Mouse (Mus musculus) CD4-positive, CD25-positive, alpha-beta regulatory T cell, adult 4 months (primary cell): ENCODE measurements at regions not wholly inside any gene's neighbourhood (a gene's known extent, or its start where the extent isn't known, plus 50 kb on each side); places are given as distances from the start of the nearest gene placed in this dataset.

Source experiments
- ATAC-seq: one replicate; pipeline ENCODE4 v1.8.0; 2017

DNA sequence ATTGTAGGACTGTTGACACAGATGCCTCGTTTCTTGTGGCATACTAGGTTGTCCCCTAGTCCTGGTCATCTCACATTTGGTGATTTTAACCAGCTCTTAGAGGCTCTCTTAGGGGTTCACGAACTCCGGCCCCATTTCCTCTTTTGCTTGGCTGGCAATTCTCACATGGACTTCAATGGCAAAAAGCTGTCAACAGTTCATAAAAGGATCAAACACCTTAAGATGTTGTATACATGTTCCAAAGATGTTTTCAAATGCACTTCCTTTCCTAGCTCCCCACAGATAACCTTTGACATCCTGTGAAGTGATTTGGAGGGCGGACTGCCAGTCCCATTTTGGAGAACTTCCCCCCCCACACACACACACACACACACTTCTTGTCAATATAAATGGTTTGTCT is 153.7 kb upstream of the Rpl34 start:
- no peak for ATAC-seq

- no peak for ATAC-seq
Measured at GRCm38 (mm10) chr3:130883319-130883718, 153.1 kb upstream of the Rpl34 start.

DNA sequence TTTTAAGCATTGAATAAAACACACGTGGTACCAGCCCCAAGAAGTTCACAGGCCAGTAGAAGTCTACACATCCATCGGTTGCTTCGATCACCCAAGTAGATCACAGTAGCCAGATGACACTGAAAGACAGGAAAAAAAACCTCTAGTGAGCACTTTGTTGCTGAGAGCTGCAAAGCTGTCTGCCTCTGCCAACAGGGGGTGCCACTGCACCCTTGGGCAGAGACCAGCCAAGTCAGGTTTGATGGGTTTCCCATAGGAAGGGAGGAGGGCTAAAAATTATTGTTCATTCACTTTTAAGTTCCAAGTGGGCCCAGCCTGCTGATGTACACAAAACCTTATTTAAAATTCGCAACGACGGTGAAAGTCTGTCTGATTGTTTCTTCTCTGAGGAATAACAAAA is 150.3 kb upstream of the Rpl34 start:
- ATAC-seq: no peak

DNA sequence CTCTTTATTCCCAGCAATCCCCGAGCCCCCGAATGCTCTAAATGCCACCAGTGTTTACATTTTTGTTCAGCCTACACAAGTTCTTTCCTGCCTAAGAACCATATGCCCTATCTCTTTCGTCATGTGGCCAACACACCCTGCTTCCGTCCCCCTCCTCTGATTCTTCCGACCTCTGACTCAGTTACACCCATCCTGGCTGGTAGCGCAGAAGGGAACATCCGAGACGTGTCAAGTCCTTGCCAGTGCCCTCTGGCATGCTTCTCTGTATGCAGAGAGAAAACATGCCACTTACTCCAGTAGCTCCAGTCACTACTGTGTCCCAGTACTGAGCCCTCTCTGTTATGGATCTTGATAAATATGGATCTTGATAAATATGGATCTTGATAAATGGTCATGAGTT is 149.3 kb upstream of the Rpl34 start:
- ATAC-seq: peak; percentile 61

- no peak for ATAC-seq
Measured at GRCm38 (mm10) chr3:130878834-130879233, 148.6 kb upstream of the Rpl34 start.

DNA sequence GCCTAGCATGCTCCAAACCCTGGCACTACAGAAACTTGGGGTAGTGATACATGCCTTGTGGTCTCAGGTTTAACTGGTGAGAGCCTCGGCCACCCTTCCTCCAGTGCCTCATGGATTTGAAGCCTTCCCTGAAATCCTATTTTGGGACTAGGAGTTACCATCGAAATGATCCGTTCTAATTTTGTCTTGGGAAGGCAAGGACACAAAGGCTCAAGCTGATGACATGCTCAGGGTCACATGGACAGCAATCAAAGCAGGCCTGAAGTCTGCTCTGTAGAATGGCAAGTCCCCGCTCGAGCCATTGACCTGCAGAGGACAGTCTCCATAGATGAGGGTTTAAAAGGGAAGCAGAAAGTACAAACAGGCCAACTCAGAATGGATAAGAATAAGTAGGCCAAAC is 147.8 kb upstream of the Rpl34 start:
- ATAC-seq: no peak

- no peak for ATAC-seq
Measured at GRCm38 (mm10) chr3:130873745-130874144, 143.5 kb upstream of the Rpl34 start.

- ATAC-seq: no peak
Measured at GRCm38 (mm10) chr3:130866952-130867632, 136.9 kb upstream of the Rpl34 start.

DNA sequence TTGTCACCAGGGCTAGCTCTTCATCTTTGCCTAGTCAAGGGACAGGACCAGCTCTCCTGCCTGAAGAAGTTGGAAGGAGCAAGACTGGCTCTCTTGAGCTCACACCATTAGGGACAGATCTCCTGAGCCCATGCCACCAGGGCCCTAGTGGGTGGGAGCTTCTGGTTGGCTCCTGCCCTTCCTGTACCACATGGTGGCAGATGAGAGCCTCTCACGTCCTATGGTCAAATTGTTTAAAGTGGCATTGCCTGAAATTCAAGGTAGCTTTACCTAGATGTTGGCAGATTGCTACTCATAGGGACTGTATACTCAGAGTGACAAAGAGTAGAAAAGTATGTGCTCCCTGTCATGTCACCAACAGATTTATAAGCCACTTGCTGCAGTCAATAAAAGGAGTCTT is 134.6 kb upstream of the Rpl34 start:
- no peak for ATAC-seq

- ATAC-seq: no peak
Measured at GRCm38 (mm10) chr3:130863376-130863775, 133.2 kb upstream of the Rpl34 start.

GRCm38 (mm10) chr3:130860315-130860714 is 130.1 kb upstream of the Rpl34 start:
- ATAC-seq: no peak

GRCm38 (mm10) chr3:130853866-130854265 is 123.7 kb upstream of the Rpl34 start:
- ATAC-seq: no peak

GRCm38 (mm10) chr3:130850766-130851308 is 120.6 kb upstream of the Rpl34 start:
- no peak for ATAC-seq

GRCm38 (mm10) chr3:130841755-130842154 is 111.6 kb upstream of the Rpl34 start:
- no peak for ATAC-seq

DNA sequence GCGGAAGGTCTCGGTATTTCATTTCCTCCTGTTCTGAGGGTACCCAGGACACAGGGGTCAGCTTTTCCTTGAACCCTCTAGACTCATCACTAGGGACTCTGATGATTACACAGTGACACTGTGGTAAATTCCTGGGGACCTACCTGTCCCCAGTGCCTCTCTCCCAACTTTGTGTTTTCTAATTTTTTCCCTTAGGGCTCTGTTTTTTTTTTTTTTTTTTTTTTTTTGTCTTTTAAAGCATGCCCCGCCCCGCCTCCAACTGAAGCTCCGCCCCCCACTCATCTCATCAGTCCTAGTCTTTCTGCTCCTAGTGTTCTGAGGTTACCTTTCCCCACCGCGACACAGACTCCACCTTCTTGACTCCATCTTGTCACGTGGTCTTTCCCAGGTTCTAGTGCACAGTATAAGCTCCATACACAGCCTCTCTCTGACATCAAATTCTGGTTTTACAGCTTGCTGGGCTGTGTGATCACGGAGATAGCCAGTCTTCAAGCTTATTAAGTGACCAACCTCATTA is 109.8 kb upstream of the Rpl34 start:
- no peak for ATAC-seq

DNA sequence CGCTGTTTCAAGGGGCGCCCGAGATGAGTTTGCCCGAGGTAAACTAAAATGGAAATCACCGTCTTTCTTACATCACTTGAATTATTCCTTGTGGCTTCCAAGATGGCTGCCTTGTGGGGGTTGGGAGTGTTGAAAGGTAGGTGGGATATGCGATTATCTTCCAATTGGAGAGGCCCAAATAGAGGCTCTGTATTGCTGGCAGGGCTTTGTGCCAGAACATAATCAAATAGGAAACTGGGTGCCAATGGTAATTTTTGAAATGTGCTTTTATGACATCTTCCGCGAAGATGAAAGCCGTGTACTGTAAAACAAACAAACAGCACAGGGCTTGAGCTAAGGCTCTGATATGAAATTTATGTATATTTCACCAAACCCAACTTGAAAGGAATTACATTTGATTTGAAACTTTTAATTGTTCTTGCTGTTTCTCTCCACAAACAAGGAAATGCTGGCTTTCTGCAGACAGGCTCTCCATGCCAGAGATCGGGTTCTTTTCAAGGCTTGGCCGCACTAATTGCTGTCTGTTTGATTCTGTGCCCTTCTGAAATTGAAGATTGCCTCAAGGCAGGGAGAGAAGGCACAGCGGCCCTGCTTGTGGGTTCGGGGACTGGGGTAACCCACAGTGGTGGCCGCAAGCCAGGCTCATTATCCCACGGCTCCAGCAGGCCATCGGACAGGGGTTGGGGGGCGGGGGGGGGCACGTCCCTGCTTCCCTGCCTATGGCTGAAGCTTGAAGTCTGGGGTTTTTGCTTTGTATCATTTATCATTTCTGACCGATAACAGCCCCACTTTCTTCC is 108.6 kb upstream of the Rpl34 start:
- no peak for ATAC-seq

- no peak for ATAC-seq
Measured at GRCm38 (mm10) chr3:130833722-130834121, 103.5 kb upstream of the Rpl34 start.

- no peak for ATAC-seq
Measured at GRCm38 (mm10) chr3:130833082-130833481, 102.9 kb upstream of the Rpl34 start.

- peak; percentile 57 for ATAC-seq
Measured at GRCm38 (mm10) chr3:130831788-130832187, 101.6 kb upstream of the Rpl34 start.

GRCm38 (mm10) chr3:130828346-130828745 is 98.1 kb upstream of the Rpl34 start:
- no peak for ATAC-seq

GRCm38 (mm10) chr3:130827934-130828333 is 97.7 kb upstream of the Rpl34 start:
- ATAC-seq: no peak

GRCm38 (mm10) chr3:130827021-130827420 is 96.8 kb upstream of the Rpl34 start:
- no peak for ATAC-seq

- peak; percentile 47 for ATAC-seq
Measured at GRCm38 (mm10) chr3:130819837-130820098, 89.6 kb upstream of the Rpl34 start.
